Mouse (Mus musculus): Measurements from ENCODE around the gene Arpc5.

The Arpc5 gene

GRCm38 (mm10) chr1:152810533-152811439 is 44.4 kb downstream of the Arpc5 start:
- no peak for DNase-seq (ENCODE audit: low spot score in 2 of 2)

GRCm38 (mm10) chr1:152815265-152815701 is 48.9 kb downstream of the Arpc5 start:
- no peak for DNase-seq (ENCODE audit: low spot score in 2 of 2)

GRCm38 (mm10) chr1:152817027-152817769 is 50.9 kb downstream of the Arpc5 start:
- no peak for DNase-seq (ENCODE audit: low spot score in 2 of 2)

- no peak for DNase-seq (ENCODE audit: low spot score in 2 of 2)
These were observed 51.5 kb downstream of the Arpc5 start for GRCm38 (mm10) chr1:152817794-152818193.

- DNase-seq (ENCODE audit: low spot score in 2 of 2): no peak
These were observed 53.2 kb downstream of the Arpc5 start for GRCm38 (mm10) chr1:152819558-152819957.

- DNase-seq (ENCODE audit: low spot score in 2 of 2): no peak
These were observed 54.8 kb downstream of the Arpc5 start for GRCm38 (mm10) chr1:152820911-152821695.

- DNase-seq (ENCODE audit: low spot score in 2 of 2): no peak
These were observed 55.4 kb downstream of the Arpc5 start for GRCm38 (mm10) chr1:152821746-152822145.

- DNase-seq (ENCODE audit: low spot score in 2 of 2): no peak
These were observed 57.9 kb downstream of the Arpc5 start for GRCm38 (mm10) chr1:152824206-152824605.

Data from urinary bladder, adult 18-20 months (tissue).